ENCODE assay signal across 26 mouse cellular contexts in genomic region chr5:142500918-142501317, GRCm38 (mm10). TPM values are rescaled to one million over a fixed set of nuclear protein-coding genes. Genes with fewer than 3 reads are reported as not detected.
A peak's percentile ranks its signal among the peaks of the same experiment; 100 is the strongest.
DNase-seq lines count a peak whose midpoint lies in the region; ATAC-seq and TF ChIP-seq lines count a peak whose summit lies in the region.
"Had no signal": no experiment of that assay in that cellular context is flagged by ENCODE, and none has a peak within 500 bp of the region (broad histone marks: within the 10 kb centered on the region; RNA-seq: fewer than 3 reads in every experiment).

No protein-coding gene starts in this region.

- H3K9ac ChIP-seq in heart, embryonic 13.5 days, result 0 out of 2 replicates have a peak overlapping the region, but pooled peaks have one; percentile 24
- no peak overlapping the region for H3K9ac ChIP-seq in intestine, postnatal 0 days (ENCODE audit: low read depth, low read length)
- no peak overlapping the region for H3K9ac ChIP-seq in stomach, postnatal 0 days (ENCODE audit: low read length)
- no peak overlapping the region for H3K9ac ChIP-seq in forebrain, embryonic 16.5 days (replicated peaks; ENCODE audit: low read depth, low read length)
- H3K9ac ChIP-seq: hindbrain, embryonic 14.5 days; midbrain, embryonic 15.5 days had no signal

- no peak for DNase-seq in heart, postnatal 4 days
- DNase-seq in thymus, postnatal 14 days, result peak; percentile 22
- DNase-seq in thymus, postnatal 0 days (ENCODE audit: low spot score), result no peak
- DNase-seq in stomach, postnatal 0 days (ENCODE audit: low spot score), result peak; percentile 53
- DNase-seq in layer of hippocampus, postnatal 10 days (ENCODE audit: low spot score in 2 of 2), result no peak
- DNase-seq: cerebellum, adult 8-10 months; gastrocnemius, adult 2 months; heart, postnatal 14 days; kidney, adult 2 months; liver; lung, postnatal 14 days; right cerebral cortex, postnatal 14 days; spleen, adult 18-20 months had no signal

- TF ChIP-seq EP300 in stomach, postnatal 0 days (optimal IDR thresholded peaks at IDR 0.05), result no peak

- H3K27me3 ChIP-seq in heart, embryonic 13.5 days (replicated peaks), result 0 out of 2 replicates have a peak, but pooled peaks cover 3% of the 10 kb centered on the region
- H3K27me3 ChIP-seq in intestine, postnatal 0 days (replicated peaks; ENCODE audit: control insufficient read depth, insufficient read depth, low read length), result no peaks in the 10 kb centered on the region
- no peaks in the 10 kb centered on the region for H3K27me3 ChIP-seq in stomach, postnatal 0 days (ENCODE audit: control insufficient read depth, insufficient read depth, low read length)
- H3K27me3 ChIP-seq in forebrain, embryonic 16.5 days (replicated peaks; ENCODE audit: control insufficient read depth, insufficient read depth, low read length), result no peaks in the 10 kb centered on the region
- H3K27me3 ChIP-seq: midbrain, embryonic 15.5 days had no signal

- no peak overlapping the region for H3K4me2 ChIP-seq in heart, embryonic 13.5 days
- H3K4me2 ChIP-seq in intestine, postnatal 0 days (replicated peaks; ENCODE audit: low read depth), result no peak overlapping the region
- no peak overlapping the region for H3K4me2 ChIP-seq in stomach, postnatal 0 days (replicated peaks; ENCODE audit: low read depth)
- no peak overlapping the region for H3K4me2 ChIP-seq in forebrain, embryonic 16.5 days (ENCODE audit: low read length)
- H3K4me2 ChIP-seq: heart, embryonic 11.5 days; hindbrain, embryonic 14.5 days; midbrain, embryonic 15.5 days had no signal

- H3K4me3 ChIP-seq in heart, embryonic 13.5 days, result no peak overlapping the region
- H3K4me3 ChIP-seq in intestine, postnatal 0 days (ENCODE audit: low read depth, low read length), result no peak overlapping the region
- H3K4me3 ChIP-seq in stomach, postnatal 0 days (ENCODE audit: low read depth, low read length), result no peak overlapping the region
- H3K4me3 ChIP-seq in forebrain, embryonic 16.5 days (replicated peaks; ENCODE audit: low read length), result no peak overlapping the region
- H3K4me3 ChIP-seq: forebrain, embryonic 10.5 days; gastrocnemius, adult 2 months; layer of hippocampus, adult 2 months; midbrain, embryonic 15.5 days; myocyte had no signal

- ATAC-seq in heart, embryonic 13.5 days (ENCODE audit: extremely low read depth, insufficient number of reproducible peaks, low FRiP score, low TSS enrichment), result no peak
- peak; percentile 32; the same call in 1 of the 2 replicates for ATAC-seq in intestine, postnatal 0 days
- peak; percentile 21; the same call in 1 of the 2 replicates for ATAC-seq in stomach, postnatal 0 days (ENCODE audit: low FRiP score, low TSS enrichment)
- no peak for ATAC-seq in forebrain, embryonic 16.5 days
- ATAC-seq: midbrain, embryonic 15.5 days had no signal

- no peaks in the 10 kb centered on the region for H3K9me3 ChIP-seq in heart, embryonic 13.5 days
- no peaks in the 10 kb centered on the region for H3K9me3 ChIP-seq in intestine, postnatal 0 days (ENCODE audit: control insufficient read depth)
- no peaks in the 10 kb centered on the region for H3K9me3 ChIP-seq in stomach, postnatal 0 days (ENCODE audit: control insufficient read depth, low read length)
- no peaks in the 10 kb centered on the region for H3K9me3 ChIP-seq in forebrain, embryonic 16.5 days (ENCODE audit: control insufficient read depth, low read length)
- H3K9me3 ChIP-seq: forebrain, embryonic 10.5 days; midbrain, embryonic 15.5 days had no signal

- no peak for TF ChIP-seq CTCF in intestine, postnatal 0 days (IDR thresholded peaks at IDR 0.05; ENCODE audit: low read depth)
- no peak for TF ChIP-seq CTCF in stomach, postnatal 0 days (IDR thresholded peaks at IDR 0.05; ENCODE audit: low read depth)

- no peak overlapping the region for H3K27ac ChIP-seq in heart, embryonic 13.5 days (replicated peaks)
- H3K27ac ChIP-seq in intestine, postnatal 0 days (ENCODE audit: low read depth, low read length), result no peak overlapping the region
- no peak overlapping the region for H3K27ac ChIP-seq in stomach, postnatal 0 days (replicated peaks)
- no peak overlapping the region for H3K27ac ChIP-seq in forebrain, embryonic 16.5 days (ENCODE audit: low read length)
- H3K27ac ChIP-seq: forebrain, embryonic 10.5 days; gastrocnemius, adult 2 months; hindbrain, embryonic 14.5 days; layer of hippocampus, adult 2 months; midbrain, embryonic 15.5 days had no signal

- 80% methylated on average over 10 of the region's 10 CpGs for WGBS in heart, embryonic 13.5 days
- 61% methylated on average over 10 of the region's 10 CpGs for WGBS in intestine, postnatal 0 days
- WGBS in stomach, postnatal 0 days, result 69% methylated on average over 10 of the region's 10 CpGs
- 79% methylated on average over 10 of the region's 10 CpGs for WGBS in forebrain, embryonic 16.5 days

- 0 out of 2 replicates have a peak, but pooled peaks cover 4% of the 10 kb centered on the region for H3K36me3 ChIP-seq in heart, embryonic 13.5 days
- no peaks in the 10 kb centered on the region for H3K36me3 ChIP-seq in intestine, postnatal 0 days (ENCODE audit: control insufficient read depth, insufficient read depth)
- H3K36me3 ChIP-seq in stomach, postnatal 0 days (ENCODE audit: control insufficient read depth, insufficient read depth, low read length), result no peaks in the 10 kb centered on the region
- H3K36me3 ChIP-seq in forebrain, embryonic 16.5 days (ENCODE audit: control insufficient read depth, insufficient read depth), result no peaks in the 10 kb centered on the region
- H3K36me3 ChIP-seq: forebrain, embryonic 10.5 days; midbrain, embryonic 15.5 days had no signal

- peaks cover 4% of the 10 kb centered on the region for H3K4me1 ChIP-seq in heart, embryonic 13.5 days
- H3K4me1 ChIP-seq in intestine, postnatal 0 days (replicated peaks; ENCODE audit: control insufficient read depth, insufficient read depth, low read length), result no peaks in the 10 kb centered on the region
- H3K4me1 ChIP-seq in stomach, postnatal 0 days (replicated peaks; ENCODE audit: control insufficient read depth, insufficient read depth), result no peaks in the 10 kb centered on the region
- H3K4me1 ChIP-seq in forebrain, embryonic 16.5 days (replicated peaks; ENCODE audit: control insufficient read depth, insufficient read depth, low read length), result no peaks in the 10 kb centered on the region
- H3K4me1 ChIP-seq: midbrain, embryonic 15.5 days had no signal

RNA-seq across cellular contexts. Expression of gene Papolb, which starts 29.0 kb away (rescaled TPM):
- polyA plus RNA-seq in heart, embryonic 13.5 days (2015; fragmentation: Nextera tagmentation; extraction: Ambion mirVana), result 0.12 and 0.17 TPM in 2 replicates
- under 1 TPM; 0.18 to 0.19 TPM for total RNA-seq in heart, postnatal 4 days (2021)
- not detected in 2 replicates for polyA plus RNA-seq in thymus, postnatal 0 days (2015; fragmentation: Nextera tagmentation; extraction: Ambion mirVana)
- polyA plus RNA-seq in intestine, postnatal 0 days (2015; fragmentation: Nextera tagmentation; extraction: Ambion mirVana), result not detected in 2 replicates
- not detected in 2 replicates for polyA plus RNA-seq in stomach, postnatal 0 days (2015; fragmentation: Nextera tagmentation; extraction: Ambion mirVana)
- total RNA-seq in layer of hippocampus, postnatal 10 days (2021), result under 1 TPM; 0.67 to 0.85 TPM
- 0.20 and 0.27 TPM in 2 replicates for polyA plus RNA-seq in forebrain, embryonic 16.5 days (2015; fragmentation: Nextera tagmentation; extraction: Ambion mirVana)
- total RNA-seq: CH12.LX; granulocyte monocyte progenitor cell, adult 5-6 weeks; megakaryocyte, adult 5-6 weeks had no signal
- polyA plus RNA-seq: kidney, adult 2 months; liver, embryonic 16.5 days had no signal

RNA-seq across cellular contexts. Expression of gene Ap5z1, which starts 37.2 kb away (rescaled TPM):
- polyA plus RNA-seq in heart, embryonic 13.5 days (2015; fragmentation: Nextera tagmentation; extraction: Ambion mirVana), result 6.9 and 7.4 TPM in 2 replicates
- 1 to 10 TPM; 6.0 to 8.2 TPM for total RNA-seq in heart, postnatal 4 days (2021)
- 8.1 and 9.3 TPM in 2 replicates for polyA plus RNA-seq in thymus, postnatal 0 days (2015; fragmentation: Nextera tagmentation; extraction: Ambion mirVana)
- polyA plus RNA-seq in intestine, postnatal 0 days (2015; fragmentation: Nextera tagmentation; extraction: Ambion mirVana), result 9.0 and 9.8 TPM in 2 replicates
- polyA plus RNA-seq in stomach, postnatal 0 days (2015; fragmentation: Nextera tagmentation; extraction: Ambion mirVana), result 4.2 and 5.0 TPM in 2 replicates
- total RNA-seq in layer of hippocampus, postnatal 10 days (2021), result 10 to 100 TPM; 19.7 to 20.8 TPM
- polyA plus RNA-seq in forebrain, embryonic 16.5 days (2015; fragmentation: Nextera tagmentation; extraction: Ambion mirVana), result 14.8 and 16.9 TPM in 2 replicates

RNA-seq across cellular contexts. Expression of gene Radil, which starts 50.0 kb away (rescaled TPM):
- 9.6 and 10.7 TPM in 2 replicates for polyA plus RNA-seq in heart, embryonic 13.5 days (2015; fragmentation: Nextera tagmentation; extraction: Ambion mirVana)
- 1 to 10 TPM; 3.7 to 5.6 TPM for total RNA-seq in heart, postnatal 4 days (2021)
- polyA plus RNA-seq in thymus, postnatal 0 days (2015; fragmentation: Nextera tagmentation; extraction: Ambion mirVana), result 0.39 and 0.44 TPM in 2 replicates
- polyA plus RNA-seq in intestine, postnatal 0 days (2015; fragmentation: Nextera tagmentation; extraction: Ambion mirVana), result 0.55 and 0.58 TPM in 2 replicates
- 0.36 and 0.44 TPM in 2 replicates for polyA plus RNA-seq in stomach, postnatal 0 days (2015; fragmentation: Nextera tagmentation; extraction: Ambion mirVana)
- total RNA-seq in layer of hippocampus, postnatal 10 days (2021), result 10 to 100 TPM; 13.9 to 15.7 TPM
- 9.6 and 17.6 TPM in 2 replicates for polyA plus RNA-seq in forebrain, embryonic 16.5 days (2015; fragmentation: Nextera tagmentation; extraction: Ambion mirVana)
- total RNA-seq: CH12.LX; granulocyte monocyte progenitor cell, adult 5-6 weeks; megakaryocyte, adult 5-6 weeks had no signal

Comparison
In these comparisons a context has a peak if more than half of its experiments do, and no peak if none do; other contexts are left out.
1. DNase-seq: peak in thymus, postnatal 14 days (single experiment) and stomach, postnatal 0 days (single experiment); none in heart, postnatal 4 days (single experiment), thymus, postnatal 0 days (single experiment) and layer of hippocampus, postnatal 10 days (0 of 2).
2. ATAC-seq: peak in intestine, postnatal 0 days (single experiment) and stomach, postnatal 0 days (single experiment); none in heart, embryonic 13.5 days (single experiment) and forebrain, embryonic 16.5 days (single experiment).